Mouse (Mus musculus) MEL-GATA-1-ER (cell line): ENCODE data around the gene Pnkd.

ENCODE experiments used
- DNase-seq: peaks from one replicate; pipeline ENCODE4 v3.0.0-alpha.2; 2012; ENCODE audit warnings: low read depth; ENCODE audit errors: extremely low read depth

The Pnkd gene

DNA sequence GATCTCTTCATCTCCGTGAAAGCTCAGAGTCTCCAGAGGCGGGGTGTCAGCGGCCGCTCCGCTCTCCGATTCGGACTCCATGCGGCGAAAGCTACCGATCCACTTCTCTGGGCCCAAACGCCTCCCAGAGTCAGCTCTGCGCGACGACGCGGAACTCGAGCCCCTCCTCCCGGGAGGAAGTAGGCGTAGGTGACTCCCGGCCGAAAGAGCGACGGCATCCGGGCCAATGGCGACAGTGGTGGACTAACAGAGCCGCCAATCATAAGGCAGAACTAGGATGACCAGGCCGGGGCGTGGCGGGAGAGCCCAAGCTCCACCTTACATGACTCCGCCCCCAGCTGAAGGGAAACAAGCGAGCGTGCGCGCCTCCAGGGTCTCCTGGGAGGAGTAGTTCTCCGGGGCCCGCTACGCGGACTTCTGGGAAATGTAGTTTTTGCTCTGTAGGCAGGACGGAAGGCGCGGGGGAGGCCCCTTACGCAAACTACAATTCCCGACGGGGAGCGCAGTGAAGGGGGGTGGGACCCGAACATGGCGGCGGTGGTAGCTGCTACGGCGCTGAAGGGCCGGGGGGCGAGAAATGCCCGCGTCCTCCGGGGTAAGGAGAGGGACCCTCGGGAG lies at the start of gene Pnkd, which contains the start of gene Aamp:
Gene Pnkd, plus strand, starts transcription at position 388 of the 618 bp plus-strand sequence.
Gene Aamp, minus strand, starts transcription at position 196 of the 618 bp plus-strand sequence.
- DNase-seq, result peak; percentile 97

DNA sequence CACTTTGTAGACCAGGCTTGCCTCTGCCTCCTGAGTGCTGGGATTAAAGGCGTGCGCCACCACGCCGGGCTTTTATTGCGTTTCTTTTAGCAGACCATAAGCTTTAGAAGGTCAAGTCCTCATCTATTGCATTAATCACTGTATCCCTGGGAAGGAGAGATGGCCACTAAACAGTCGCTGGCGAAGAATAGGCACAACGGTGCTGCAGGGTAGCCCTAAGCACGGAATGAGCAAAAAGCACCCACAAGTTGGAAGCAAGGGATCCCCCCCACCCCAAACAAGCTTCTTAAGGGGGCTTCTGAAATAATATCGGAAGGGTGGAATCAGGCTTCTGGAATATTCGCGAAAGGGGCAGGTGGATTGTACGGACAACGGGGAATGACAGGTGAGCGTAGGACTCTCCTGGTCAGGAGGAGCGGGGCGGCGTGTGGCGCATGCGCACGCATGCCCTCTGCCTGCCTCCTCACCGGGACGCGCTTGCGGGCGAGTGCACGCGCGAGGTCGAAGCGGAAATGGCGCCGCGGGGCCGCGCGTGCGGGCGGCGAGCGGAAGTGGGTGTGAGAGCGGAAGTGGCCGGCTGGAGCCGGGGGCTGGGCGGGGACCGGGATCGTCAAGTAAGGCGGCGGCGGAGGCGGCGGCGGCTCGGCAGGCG lies 48.7 kb upstream of the Pnkd start, which contains the start of gene Arpc2:
Gene Arpc2, plus strand, starts transcription at position 147 of the 652 bp plus-strand sequence.
- DNase-seq, result peak; percentile 74

DNA sequence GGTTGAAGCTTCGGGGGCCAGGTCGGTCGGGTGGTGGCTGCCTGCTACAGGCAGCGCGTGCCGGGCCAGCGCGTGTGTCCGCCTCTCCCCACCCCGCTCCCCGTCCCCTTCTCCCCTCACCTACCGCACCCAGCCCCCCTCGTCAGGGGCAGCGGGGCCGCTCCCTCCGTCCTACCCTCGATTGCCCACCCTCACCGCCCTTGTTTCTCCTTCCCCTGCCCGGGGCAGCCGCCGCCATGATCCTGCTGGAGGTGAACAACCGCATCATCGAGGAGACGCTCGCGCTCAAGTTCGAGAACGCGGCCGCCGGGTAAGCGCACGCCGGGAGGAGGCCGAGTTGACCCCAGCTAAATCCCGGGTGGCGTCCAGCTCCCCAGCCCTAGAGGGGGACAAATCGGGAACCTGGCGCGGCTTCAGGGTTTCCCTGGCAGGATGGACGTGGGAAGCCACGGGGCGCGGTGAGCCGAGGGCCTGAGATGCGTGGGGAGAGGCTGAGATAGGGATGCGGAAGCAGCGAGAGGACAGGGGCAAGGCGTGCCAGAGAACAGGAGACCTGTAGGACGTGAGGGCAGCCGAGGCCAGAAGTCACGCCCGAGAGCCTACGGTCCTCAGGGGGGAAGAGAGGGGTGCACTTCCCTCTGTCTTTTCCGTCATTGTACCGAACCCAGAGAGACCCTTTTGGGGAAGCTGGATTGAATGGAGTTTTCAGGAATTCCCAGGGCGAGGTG lies 48.0 kb upstream of the Pnkd start:
- DNase-seq, result peak; percentile 41

DNA sequence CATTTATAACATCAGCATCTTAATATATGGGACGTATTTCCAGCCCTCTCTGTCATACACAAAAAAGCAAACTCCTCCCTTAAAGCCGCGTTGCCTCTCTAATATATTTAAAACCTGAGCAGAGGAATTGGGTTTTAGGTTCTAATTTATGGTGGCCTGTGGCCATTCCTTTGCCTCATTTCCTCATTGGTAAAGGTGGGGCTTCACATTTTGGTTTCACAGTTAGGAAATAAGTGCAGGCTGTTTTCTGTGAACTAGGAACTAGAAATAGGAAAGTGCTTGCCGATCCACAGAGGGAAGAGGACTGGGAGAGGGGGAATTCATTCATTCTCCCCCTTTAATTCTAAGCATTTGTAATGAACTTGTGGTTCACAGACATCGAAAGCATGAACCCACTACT lies 47.1 kb upstream of the Pnkd start:
- no peak for DNase-seq

DNA sequence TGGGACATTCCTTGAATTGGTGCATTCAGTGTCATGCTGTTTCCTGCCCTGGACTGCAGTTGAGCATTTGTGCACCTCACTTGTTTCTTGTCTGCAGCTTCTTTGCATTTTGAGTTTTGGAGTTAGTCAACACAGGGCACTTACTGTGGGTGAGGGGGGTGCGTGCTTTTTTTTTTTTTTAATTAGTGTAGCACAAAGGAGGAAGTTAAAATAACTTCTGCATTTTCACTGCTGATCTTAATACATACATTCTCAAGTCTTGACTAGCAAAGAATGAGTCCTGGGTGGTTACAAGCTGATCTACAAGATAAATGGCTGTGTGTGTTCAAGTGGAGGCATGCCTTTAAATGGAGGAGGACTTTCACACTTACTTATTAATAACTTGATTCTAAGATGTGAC lies 46.6 kb upstream of the Pnkd start:
- peak; percentile 91 for DNase-seq

DNA sequence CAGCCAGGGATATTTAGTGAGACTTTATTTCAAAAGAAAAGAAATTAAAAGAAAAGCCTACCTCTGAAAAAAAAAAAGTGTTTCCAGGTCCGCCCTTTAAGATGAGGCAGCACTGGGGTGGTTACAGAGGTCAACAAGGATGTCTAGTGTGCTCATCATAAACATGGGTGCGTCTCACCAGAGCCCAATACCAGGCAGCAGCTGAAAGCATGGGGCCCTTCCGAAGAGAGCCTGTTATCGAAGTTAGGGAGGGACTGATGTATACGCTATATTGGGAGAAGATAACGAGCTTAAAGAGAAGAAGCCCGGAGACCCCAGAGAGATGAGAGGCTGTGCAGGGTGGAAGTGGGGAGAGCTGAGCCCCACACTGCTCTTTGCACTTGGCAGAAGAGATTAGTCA lies 45.6 kb upstream of the Pnkd start:
- DNase-seq, result peak; percentile 38

DNA sequence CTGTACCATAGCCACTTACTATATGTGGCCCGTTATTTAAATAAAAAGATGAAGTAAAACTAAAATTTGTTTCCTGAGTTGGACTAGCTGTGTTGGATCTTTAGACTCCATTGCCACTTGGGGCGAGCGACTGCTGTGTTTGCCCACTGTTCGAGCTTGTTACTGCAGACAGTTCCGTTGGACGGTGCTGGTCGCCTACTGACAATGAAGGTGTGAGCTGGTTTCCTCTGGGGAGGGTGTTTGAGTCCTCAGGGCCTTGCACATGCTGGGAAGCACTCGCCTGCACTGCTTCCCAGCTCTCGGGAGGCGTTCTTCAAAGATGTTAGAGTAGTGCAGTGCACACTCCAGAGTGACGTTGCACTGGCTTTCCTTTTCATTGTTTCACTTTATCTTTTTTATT lies 45.1 kb upstream of the Pnkd start:
- DNase-seq, result no peak

DNA sequence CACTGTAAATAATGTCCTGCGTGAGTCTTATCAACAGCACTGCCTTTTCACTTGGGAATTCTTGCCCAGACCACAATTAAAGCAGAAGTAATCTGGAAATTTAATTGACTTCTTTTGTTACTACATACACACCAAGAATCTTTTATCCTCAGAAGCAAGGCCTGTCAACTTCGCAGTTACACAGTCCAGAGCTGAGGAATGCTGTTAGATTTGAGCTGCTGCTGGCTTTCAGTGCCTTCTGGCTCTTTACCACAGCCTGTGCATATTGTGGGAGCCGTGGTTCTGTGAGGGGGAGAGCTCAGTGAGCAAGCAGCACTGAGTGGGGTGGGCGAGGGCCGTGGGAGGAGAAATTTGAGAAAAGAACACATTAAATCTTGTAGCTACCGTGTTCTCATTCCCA lies 44.4 kb upstream of the Pnkd start:
- DNase-seq, result no peak

DNA sequence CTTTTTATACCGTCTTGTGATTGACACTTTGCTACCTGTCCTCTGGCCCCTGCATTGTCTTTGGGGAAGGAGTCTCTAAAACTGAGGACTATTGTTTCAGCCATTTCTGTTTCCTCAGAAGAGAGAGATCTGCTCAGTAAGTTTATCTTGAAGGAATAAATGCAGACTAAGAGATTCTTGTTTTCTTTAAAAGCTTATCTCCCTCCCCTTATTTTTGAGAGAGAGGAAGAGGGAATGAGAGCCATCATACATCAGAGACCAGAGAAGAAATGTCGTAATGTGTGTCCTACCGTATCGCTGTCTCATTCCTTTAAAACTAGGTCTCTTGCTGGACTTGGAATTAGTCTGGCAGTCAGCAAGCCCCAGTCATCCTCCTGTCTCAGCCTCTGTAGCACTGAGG lies 43.9 kb upstream of the Pnkd start:
- DNase-seq, result peak; percentile 26

DNA sequence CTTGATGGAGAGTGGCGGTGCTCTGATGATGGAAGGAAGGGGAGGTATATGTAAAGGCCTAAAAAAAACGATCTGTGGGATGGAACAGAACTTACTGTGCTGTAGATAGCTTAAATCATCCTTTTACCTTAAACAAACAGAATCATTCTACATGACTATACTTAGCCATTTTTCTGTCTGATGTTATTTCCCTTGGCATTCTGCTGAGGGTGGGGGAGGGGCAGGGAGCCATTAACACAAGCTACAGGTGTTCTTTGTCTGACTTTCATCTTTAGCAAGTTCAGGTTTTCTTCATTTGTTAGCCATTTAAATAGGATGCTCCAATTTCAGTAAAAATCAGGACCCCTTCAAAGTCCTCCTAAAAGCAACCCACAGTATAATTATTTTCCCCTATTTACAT lies 39.2 kb upstream of the Pnkd start:
- DNase-seq, result no peak

DNA sequence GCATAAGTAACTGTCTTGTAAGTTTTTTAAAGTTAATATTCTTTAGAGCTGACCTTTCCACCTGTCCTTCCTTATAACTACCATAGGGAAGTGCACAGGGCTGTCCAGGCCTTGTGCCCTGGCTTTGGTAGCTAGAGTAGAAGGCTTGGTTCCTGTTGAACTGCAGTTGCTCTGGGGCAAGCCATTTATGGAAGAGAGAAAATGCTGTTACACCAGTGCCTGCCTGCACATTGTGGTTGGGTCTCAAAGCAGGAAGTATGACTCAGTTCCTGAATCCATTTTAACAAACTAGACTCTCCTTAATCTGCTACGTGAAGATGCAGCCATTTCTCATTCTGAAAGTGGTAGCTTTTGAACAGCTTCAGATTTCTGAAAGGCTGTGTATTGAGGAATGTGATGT lies 35.9 kb upstream of the Pnkd start:
- DNase-seq, result peak; percentile 81

DNA sequence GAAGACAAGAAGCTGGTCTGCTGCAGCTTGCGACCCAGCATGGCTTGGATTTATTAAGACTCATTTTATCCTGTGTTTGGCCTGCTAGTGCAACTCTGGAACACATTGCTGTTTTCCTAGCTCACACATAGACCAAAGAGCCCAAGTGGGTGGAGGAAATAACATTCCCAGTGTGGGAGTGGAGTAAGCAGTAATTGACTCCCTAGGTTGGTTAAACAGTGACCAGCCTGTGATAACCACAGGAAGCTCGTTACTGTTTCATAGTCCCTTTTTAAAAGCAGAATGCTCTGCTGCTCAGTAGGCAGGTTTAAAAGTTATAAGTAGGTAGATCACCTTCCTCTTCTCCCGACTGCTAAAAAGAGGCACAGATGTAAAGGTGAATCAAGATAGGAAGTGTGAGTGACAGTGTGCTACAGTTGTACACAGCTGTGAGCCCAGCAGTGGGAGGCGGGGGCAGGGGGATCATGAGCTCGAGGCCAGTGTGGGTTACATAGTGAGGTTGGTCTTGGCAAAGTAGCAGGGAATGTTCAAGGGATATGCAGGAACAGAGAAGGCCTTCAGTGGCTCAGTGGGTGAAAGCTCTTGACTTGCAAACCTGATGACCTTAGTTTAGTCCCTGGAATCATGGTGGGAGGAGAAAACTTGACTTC lies 35.3 kb upstream of the Pnkd start:
- DNase-seq, result no peak

DNA sequence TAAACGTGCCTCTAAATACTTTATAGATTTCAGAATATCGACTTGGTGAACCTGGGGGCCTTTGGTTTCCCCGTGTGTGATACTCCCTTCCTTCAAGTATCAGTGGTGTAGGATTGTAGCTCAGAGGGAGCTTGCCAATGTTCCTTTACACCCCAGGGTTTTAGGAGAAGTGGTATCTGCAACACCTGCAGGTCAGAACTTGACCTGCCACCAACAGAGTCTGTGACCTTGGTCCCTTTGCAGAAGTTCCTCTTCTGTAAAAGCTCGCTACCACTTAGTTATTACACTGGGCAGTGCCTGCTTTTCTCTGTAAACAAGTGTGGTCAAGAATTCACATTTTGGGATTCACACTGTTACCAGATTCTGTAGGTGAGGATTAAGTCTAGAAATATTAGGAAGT lies 34.6 kb upstream of the Pnkd start:
- no peak for DNase-seq

DNA sequence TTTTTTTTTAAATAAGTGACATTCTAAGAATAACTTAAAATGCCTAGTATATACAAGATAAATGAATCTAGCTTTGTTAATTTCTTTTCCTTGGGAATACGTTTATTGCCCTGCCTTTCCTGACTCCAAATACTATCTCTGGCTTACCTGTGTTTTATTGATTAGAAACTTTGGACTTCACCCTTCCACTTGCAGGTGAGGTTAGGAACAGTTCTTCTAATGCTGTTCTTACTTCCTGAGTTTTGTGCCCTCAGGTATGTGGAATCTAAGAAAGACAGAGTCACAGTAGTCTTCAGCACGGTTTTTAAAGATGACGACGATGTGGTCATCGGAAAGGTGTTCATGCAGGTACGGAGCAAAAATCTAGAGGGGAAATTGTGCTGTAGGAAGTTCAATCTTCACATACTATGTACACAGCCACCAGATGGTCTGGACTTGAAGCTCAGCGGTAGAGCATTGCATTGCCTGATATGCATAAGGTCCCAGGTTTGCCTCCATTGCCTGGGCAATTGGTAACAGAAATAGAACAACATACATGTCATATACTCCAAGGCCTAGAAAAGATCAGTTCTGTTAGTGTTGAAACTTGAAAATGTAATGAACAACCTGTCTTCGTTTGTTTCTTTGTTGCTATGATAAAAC lies 28.9 kb upstream of the Pnkd start:
- DNase-seq, result no peak

DNA sequence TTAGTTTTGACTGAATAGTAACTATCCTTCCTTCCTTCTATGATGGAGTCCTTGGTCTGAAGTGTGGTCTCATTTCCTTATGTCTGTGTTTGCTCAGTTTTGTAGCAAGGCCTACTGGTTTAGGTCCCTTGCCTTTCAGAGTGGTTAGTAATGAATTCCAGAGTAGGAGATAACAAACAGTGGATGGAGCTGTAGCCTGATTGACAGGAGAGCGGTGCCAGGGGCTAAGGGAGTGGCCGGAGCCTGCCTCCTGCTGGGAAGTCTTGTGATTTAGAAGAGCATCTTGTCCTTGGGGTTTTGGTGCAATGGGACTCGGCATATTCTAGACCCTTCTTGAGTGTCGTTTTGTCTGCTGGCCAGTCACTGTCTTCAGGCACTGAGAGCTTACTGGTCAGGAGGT lies 27.9 kb upstream of the Pnkd start:
- DNase-seq, result no peak

DNA sequence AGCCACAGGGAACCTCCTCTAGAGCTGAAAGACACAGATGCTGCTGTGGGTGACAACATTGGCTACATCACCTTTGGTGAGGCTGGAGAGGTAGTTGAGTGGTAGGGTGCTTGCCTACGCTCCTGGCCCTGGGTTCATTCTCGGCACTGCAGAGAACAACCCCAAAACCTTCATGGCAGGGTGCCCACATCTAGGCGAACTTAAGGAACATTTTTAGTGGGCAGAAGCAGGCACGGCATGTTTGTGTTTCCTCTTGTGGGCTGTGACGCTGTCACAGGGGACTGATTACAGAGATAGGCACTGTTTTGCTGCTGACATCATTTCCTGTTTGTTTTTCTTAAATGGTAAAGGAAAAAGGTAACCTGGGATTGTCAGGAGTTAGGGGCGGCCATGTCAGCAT lies 22.2 kb upstream of the Pnkd start:
- DNase-seq, result no peak

DNA sequence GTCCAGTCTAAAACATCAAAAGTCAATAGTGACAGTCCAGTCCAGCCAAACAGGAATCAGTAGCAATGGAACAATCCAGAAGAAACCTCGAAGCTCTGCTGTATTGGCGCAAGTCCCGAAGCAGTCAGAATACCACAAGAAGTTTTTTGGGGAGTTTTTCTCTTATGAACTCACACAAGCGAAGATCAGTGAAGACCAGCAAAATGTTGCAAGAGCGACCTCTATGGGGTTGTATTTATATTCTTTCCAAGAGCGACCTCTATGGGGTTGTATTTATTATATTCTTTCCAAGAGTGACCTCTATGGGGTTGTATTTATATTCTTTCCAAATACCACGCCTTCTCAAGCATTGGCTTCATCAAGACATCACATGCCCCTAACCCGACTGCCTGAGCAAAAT lies 16.0 kb upstream of the Pnkd start:
- no peak for DNase-seq

DNA sequence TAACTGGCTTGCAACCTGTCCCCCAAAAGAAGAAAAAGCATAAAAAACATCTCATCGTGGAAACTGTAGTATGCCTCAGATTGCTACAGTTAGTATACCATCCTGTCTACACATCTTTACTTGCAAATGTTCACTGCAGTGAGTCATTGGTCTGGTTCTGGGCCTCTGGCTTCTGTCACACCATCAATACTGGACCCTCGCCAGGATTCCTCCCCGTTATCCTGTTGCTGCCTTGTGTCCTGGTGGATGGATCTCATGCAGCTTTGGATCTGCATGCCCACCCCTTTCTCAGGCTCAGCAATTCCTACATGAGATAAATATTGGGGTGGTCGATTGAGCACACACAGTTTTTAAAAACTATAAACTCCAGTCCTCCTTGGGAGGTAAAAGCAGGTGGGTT lies 13.1 kb upstream of the Pnkd start:
- DNase-seq, result no peak

DNA sequence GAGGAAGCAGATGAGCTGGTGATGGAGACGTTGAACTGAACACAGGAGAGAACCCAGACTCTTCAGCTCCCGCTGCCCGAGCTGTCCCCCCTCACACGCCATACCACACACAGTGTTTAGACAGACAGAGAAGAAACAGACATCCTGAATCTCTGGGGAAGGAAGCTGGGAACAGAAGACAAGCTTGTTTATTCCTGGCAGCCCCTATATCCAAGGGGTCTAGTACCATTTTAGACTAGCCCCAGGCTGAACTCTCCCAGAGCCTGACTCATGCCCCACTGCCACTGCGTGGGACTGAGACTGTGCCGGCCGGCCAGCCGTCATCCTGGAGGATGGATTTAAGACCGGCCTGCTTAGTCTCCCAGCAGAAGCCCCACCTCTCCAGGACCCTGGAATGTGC lies 9.7 kb upstream of the Pnkd start:
- DNase-seq, result no peak

DNA sequence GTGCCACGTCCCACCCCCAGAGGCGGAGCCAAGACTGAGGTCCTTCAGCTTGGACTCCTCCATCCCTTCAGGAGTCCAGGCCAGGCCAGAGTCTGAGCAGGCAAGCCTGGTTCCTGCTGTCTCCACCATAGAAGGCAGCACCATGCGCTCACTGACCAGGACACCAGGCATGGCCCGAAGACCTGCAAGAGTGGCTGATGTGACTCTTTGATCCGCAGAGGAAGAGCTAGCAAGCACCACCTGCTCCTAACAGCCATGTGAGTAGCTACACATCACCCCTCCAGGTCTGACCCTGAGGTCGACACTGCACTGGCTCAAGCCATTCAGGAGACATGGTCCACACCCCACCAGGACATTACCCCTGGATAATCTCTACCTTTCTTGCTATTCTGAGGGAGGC lies 7.7 kb upstream of the Pnkd start:
- no peak for DNase-seq

DNA sequence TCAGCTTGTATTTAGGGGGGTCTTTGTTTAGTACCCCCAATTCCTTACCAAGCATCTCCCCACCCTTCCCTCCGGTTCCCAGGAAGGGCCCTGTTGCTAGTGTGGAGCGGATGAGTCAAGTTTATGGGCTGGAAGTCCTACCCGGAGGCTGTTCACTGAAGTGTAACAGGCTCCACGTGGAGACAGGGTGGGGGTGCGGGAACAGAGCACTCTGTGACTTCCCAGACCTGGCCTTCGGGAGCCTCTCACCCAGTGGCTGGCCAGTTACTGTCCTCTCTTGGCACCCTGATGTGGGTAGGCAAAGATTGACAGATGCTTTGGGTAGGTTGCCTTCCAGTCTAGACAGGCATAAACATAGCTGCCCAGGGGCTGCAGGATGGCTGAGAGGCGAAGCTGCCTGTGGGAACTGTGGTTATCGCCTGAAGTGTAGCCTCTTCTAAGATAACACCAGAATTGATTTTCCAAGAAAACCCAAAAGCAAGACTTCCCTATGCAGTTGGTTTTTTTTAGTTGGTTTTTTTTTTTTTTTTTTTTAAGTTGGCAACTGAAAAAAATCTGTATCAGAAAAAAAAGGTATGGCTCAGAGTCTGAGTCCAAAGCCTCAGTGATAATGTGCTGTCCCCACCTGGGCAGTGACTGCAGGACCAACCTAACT lies 6.7 kb upstream of the Pnkd start:
- DNase-seq, result no peak
